Mouse (Mus musculus) embryonic facial prominence, embryonic 11.5 days (tissue): ENCODE measurements at regions not wholly inside any gene's neighbourhood (a gene's known extent, or its start where the extent isn't known, plus 50 kb on each side); places are given as distances from the start of the nearest gene placed in this dataset.
"Not testable (repeated sequence)": the region's sequence is repeated elsewhere in the genome, so short reads cannot be mapped to it uniquely, and the experiment has no call there.

Experiments
- ATAC-seq: fragments of 200-750 bp; cut with Nextera tagmentation; replicated peaks from 2 replicates; pipeline ENCODE4 v1.8.0; 2017; ENCODE audit warnings: low read depth; ENCODE audit not compliant: insufficient number of reproducible peaks, low FRiP score, low TSS enrichment
- DNase-seq: peaks from one replicate; pipeline ENCODE4 v3.0.0-alpha.2; 2015; ENCODE audit warnings: low spot score
- H3K27ac ChIP-seq: fragments of 300-500 bp; sonication (generic); replicated peaks from 2 replicates; pipeline ENCODE4 v1.5.1; 2014; ENCODE audit warnings: mild to moderate bottlenecking, low read depth, low read length, control low read depth
- H3K27me3 ChIP-seq: fragments of 300-500 bp; sonication (generic); 2 replicates; pipeline ENCODE4 v1.6.1; 2014; ENCODE audit warnings: mild to moderate bottlenecking, low read length, moderate library complexity, mixed read lengths; ENCODE audit not compliant: control insufficient read depth, insufficient read depth
- H3K36me3 ChIP-seq: fragments of 300-500 bp; sonication (generic); replicated peaks from 2 replicates; pipeline ENCODE4 v1.6.1; 2014; ENCODE audit warnings: low read depth, mild to moderate bottlenecking, low read length, moderate library complexity, mixed read lengths; ENCODE audit not compliant: control insufficient read depth, insufficient read depth
- H3K4me1 ChIP-seq: fragments of 300-500 bp; sonication (generic); 2 replicates; pipeline ENCODE4 v1.6.1; 2014; ENCODE audit warnings: low read length, mixed read lengths; ENCODE audit not compliant: control insufficient read depth, insufficient read depth
- H3K4me2 ChIP-seq: fragments of 300-500 bp; sonication (generic); 2 replicates; pipeline ENCODE4 v1.6.1; 2014; ENCODE audit warnings: low read depth, mild to moderate bottlenecking, control low read depth, low read length, moderate library complexity
- H3K4me3 ChIP-seq: fragments of 300-500 bp; sonication (generic); 2 replicates; pipeline ENCODE4 v1.5.1; 2014; ENCODE audit warnings: low read depth, low read length, control low read depth
- H3K9ac ChIP-seq: fragments of 300-500 bp; sonication (generic); replicated peaks from 2 replicates; pipeline ENCODE4 v1.6.1; 2014; ENCODE audit warnings: mild to moderate bottlenecking, control low read depth, low read length
- H3K9me3 ChIP-seq: fragments of 300-500 bp; sonication (generic); replicated peaks from 2 replicates; pipeline ENCODE4 v1.6.1; 2016; ENCODE audit warnings: mild to moderate bottlenecking, low read length, inconsistent platforms, mixed read lengths; ENCODE audit not compliant: control insufficient read depth
- WGBS: fragments of 180-500 bp; shearing (Covaris S2); extraction: QIAGEN DNeasy Blood & Tissue Kit; methylation state at CpG from one replicate; pipeline ENCODE4 v1.1.7; 2014; 5-methylcytosine and 5-hydroxymethylcytosine counted together

GRCm38 (mm10) chr5:79131443-79132308, 1723.8 kb upstream of the Igfbp7 start:
- Histone ChIP-seq H3K4me2 (no peak overlapping the region), H3K36me3 (no peaks in the 10 kb centered on the region), H3K9me3 (no peaks in the 10 kb centered on the region), H3K4me3 (no peak overlapping the region), H3K9ac (no peak overlapping the region), H3K27me3 (no peaks in the 10 kb centered on the region), H3K4me1 (no peaks in the 10 kb centered on the region), H3K27ac (no peak overlapping the region)
- DNase-seq (no peak), ATAC-seq (no peak)
- 78% methylated on average over 8 of the region's 8 CpGs for WGBS

- Histone ChIP-seq H3K4me2 (no peak overlapping the region), H3K4me3 (no peak overlapping the region), H3K36me3 (no peaks in the 10 kb centered on the region), H3K27me3 (no peaks in the 10 kb centered on the region), H3K9me3 (no peaks in the 10 kb centered on the region), H3K27ac (no peak overlapping the region), H3K9ac (no peak overlapping the region), H3K4me1 (no peaks in the 10 kb centered on the region)
- DNase-seq (no peak), ATAC-seq (no peak)
- WGBS: 82% methylated on average over 4 of the region's 4 CpGs
Measured at GRCm38 (mm10) chr5:79083170-79083569, 1675.3 kb upstream of the Igfbp7 start.

- not testable (repeated sequence) for H3K9ac ChIP-seq, H3K9me3 ChIP-seq, H3K36me3 ChIP-seq, H3K27ac ChIP-seq, H3K27me3 ChIP-seq, H3K4me2 ChIP-seq, H3K4me3 ChIP-seq, H3K4me1 ChIP-seq, ATAC-seq
- DNase-seq: peak; percentile 26
- 17% methylated on average over 2 of the region's 2 CpGs for WGBS
Measured at GRCm38 (mm10) chr5:79059805-79060204, 1652.0 kb upstream of the Igfbp7 start.
